Mouse (Mus musculus) E14TG2a.4 (cell line): ENCODE results near the gene Hist1h4h.

Experiments used
- CTCF ChIP-seq: conservative IDR thresholded peaks from 2 replicates; pipeline ENCODE4 v1.5.1; 2014; ENCODE audit warnings: low read length
- NANOG ChIP-seq: IDR thresholded peaks from 2 replicates; pipeline ENCODE4 v1.6.1; 2014; ENCODE audit warnings: borderline replicate concordance, low read length, mixed read lengths
- POU5F1 ChIP-seq: IDR thresholded peaks from 2 replicates; pipeline ENCODE4 v1.6.1; 2014; ENCODE audit warnings: low read length, borderline replicate concordance

GRCm38 (mm10) chr13:23495526-23495925, 35.3 kb upstream of the Hist1h4h start:
- TF ChIP-seq CTCF = no peak
- TF ChIP-seq POU5F1 = no peak
- no peak for TF ChIP-seq NANOG
